Mouse (Mus musculus): ENCODE data around the gene Racgap1.

Racgap1 gene

DNA sequence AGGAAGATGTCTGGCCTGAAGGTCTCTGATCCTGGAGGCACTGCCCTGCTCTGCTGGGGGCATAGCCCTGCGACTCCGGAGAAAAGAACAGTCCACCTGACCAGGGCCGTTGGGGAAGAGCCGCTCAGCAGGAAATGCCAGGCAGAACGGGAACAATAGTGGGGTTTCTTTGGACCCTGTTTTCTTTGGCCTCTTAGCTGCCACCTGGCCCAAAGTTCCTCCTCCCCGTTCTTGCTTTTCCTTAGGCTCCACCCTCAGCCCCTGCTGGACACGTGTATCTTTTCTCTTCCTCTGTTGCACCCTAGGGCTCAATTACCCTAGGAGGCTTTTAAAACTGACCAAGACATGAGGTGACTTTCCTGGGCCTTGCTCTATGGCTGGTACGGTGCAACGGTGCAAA, 62.2 kb downstream of the Racgap1 start:
- no peak for DNase-seq

DNA sequence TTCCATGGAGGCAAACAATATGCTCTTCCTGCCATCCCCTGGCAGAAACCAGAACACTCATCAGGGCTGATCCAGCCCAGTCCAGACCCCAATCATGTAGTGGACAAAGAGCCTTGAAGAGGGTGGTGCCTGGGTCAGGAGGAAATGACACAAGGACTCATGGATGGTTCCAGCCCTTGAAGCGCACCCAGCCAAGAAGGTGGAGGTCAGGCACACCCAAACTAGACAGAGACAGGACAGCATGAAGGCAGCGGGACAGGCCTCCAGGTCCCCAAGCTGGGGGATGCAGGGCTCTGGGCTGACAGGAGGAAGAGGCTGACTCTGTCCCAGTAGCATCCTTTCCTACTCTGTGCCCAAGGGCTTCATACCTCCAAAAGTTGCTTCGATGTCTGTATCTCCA, 64.9 kb downstream of the Racgap1 start:
- no peak for DNase-seq

- no peak for DNase-seq
Observed at GRCm38 (mm10) chr15:99585741-99586140, 65.7 kb downstream of the Racgap1 start.

DNA sequence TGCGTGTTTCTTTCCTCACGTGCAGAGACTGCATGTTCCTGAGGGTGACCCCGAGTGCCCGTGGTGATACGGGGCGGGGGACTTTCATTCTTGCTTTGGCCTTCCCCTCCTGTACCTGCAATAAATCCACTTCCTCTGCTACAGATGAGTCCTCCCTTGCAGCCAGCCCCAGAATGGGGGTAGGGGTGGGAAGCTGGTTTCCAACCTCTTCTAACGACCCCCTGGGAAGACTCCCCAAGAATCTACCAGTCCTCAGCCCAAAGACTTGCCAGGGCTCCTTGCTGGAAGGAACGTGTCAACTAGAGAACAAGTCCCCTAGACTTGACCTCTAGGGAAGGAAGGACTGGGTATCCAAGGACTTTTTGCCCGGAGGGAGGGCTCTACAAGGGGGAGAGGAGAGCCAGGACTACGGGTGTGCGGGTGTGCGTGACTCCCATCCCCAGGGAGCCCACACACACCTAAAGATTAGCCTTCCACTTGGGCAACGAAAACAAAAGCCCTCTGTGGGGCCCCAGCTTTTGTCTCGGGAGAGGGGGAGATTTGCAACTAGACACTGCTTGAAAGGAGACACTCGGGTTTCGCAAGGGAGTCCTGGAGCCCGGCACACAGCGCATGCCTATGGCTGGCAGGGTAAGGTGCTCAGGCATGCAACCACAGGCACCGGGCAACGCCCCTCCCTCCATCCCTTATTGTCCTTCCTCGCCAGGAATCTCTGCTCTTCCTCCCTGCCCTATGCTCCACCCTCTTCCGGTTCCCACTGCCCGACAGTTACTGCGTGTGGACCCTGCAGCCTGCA, 66.9 kb downstream of the Racgap1 start:
- DNase-seq, result peak in 1 of 2 experiments; percentile 23

DNA sequence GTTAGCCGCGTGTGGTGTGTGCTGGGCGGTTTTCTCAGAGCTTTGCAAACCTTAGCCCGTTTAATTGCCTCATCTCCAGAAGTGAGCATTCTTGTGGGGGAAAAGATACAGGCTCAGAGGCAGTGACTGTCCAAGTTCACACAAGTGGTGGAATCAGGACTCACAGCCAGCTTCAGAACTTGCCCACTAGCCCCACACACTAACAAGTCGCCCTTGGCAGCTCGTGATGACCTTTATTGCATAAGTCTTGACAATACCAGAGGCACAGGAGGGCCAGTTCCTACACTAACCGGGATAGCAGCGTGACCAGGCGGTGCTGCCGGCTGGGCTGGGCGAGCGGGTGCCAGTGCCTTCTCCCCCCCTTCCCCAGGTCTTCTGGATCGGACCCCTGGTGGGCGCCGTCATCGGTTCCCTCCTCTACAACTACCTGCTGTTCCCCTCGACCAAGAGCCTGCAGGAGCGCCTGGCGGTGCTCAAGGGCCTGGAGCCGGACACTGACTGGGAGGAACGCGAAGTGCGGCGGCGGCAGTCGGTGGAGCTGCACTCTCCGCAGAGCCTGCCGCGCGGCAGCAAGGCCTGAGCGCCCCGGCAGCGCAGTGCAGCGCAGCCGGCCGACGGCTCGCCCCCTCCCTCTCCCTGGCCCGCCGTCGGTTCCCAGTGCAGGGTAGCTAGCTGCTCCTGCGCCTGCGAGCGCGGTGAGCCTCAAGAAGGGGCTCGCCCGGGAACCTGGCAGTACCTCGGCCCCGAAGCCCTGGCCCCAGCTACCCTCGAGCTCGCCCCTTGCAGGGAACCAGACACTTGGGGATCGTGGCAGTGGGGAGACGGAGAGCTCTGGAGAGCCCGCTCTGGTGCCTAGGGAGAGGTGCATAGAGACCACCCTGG, 67.8 kb downstream of the Racgap1 start:
- DNase-seq, result peak in 1 of 2 experiments; percentile 55

GRCm38 (mm10) chr15:99578802-99579485, 72.5 kb downstream of the Racgap1 start, which contains the start of gene Aqp2:
Gene Aqp2 (plus strand): TSS chr15:99579055.
- DNase-seq, result peak; percentile 58 to 76
